Mouse (Mus musculus) intestine, postnatal 0 days (tissue): Measurements from ENCODE around the gene 2700049A03Rik. TPM values are rescaled to one million over a fixed set of nuclear protein-coding genes. Genes with fewer than 3 reads are reported as not detected.
"Not testable (repeated sequence)": the region's sequence is repeated elsewhere in the genome, so short reads cannot be mapped to it uniquely, and the experiment has no call there.

Experiments used
- ATAC-seq: fragments of 200-750 bp; cut with Nextera tagmentation; 2 replicates; pipeline ENCODE4 v1.8.0; 2017; ENCODE audit warnings: mild to moderate bottlenecking, moderate TSS enrichment, moderate library complexity
- H3K27ac ChIP-seq: fragments of 300-500 bp; sonication (generic); 2 replicates; pipeline ENCODE4 v1.5.1; 2014; ENCODE audit warnings: mild to moderate bottlenecking, low read depth, low read length, moderate library complexity
- H3K27me3 ChIP-seq: fragments of 300-500 bp; sonication (generic); replicated peaks from 2 replicates; pipeline ENCODE4 v1.6.1; 2014; ENCODE audit warnings: low read length, mixed read lengths; ENCODE audit not compliant: control insufficient read depth, insufficient read depth
- H3K36me3 ChIP-seq: fragments of 300-500 bp; sonication (generic); 2 replicates; pipeline ENCODE4 v1.6.1; 2014; ENCODE audit warnings: mild to moderate bottlenecking, moderate library complexity; ENCODE audit not compliant: control insufficient read depth, insufficient read depth
- H3K4me1 ChIP-seq: fragments of 300-500 bp; sonication (generic); replicated peaks from 2 replicates; pipeline ENCODE4 v1.6.1; 2014; ENCODE audit warnings: antibody characterized with exemption, low read length, mixed read lengths; ENCODE audit not compliant: control insufficient read depth, insufficient read depth
- H3K4me2 ChIP-seq: fragments of 300-500 bp; sonication (generic); replicated peaks from 2 replicates; pipeline ENCODE4 v1.6.1; 2014; ENCODE audit warnings: low read depth, mild to moderate bottlenecking, moderate library complexity
- H3K4me3 ChIP-seq: fragments of 300-500 bp; sonication (generic); 2 replicates; pipeline ENCODE4 v1.5.1; 2014; ENCODE audit warnings: low read depth, low read length
- H3K9ac ChIP-seq: fragments of 300-500 bp; sonication (generic); 2 replicates; pipeline ENCODE4 v1.6.1; 2014; ENCODE audit warnings: mild to moderate bottlenecking, low read depth, low read length
- H3K9me3 ChIP-seq: fragments of 300-500 bp; sonication (generic); 2 replicates; pipeline ENCODE4 v1.6.1; 2016; ENCODE audit warnings: mixed run types; ENCODE audit not compliant: control insufficient read depth
- CTCF ChIP-seq: sonication (generic); IDR thresholded peaks from 2 replicates; pipeline ENCODE4 v1.5.1; 2016; ENCODE audit warnings: low read depth, mild to moderate bottlenecking, control low read depth, antibody characterized with exemption, moderate library complexity
- WGBS: fragments of 180-500 bp; shearing (Covaris S2); extraction: QIAGEN DNeasy Blood & Tissue Kit; methylation state at CpG from one replicate; pipeline ENCODE4 v1.1.7; 2014; 5-methylcytosine and 5-hydroxymethylcytosine counted together
- polyA plus RNA-seq: library from polyadenylated mRNA; unstranded; fragments of >200 nt; fragmentation: Nextera tagmentation; extraction: Ambion mirVana; gene quantifications from 2 replicates; pipeline ENCODE4 v1.2.1, GENCODE M21; 2015

2700049A03Rik gene
- polyA plus RNA-seq = 2.7 and 4.2 TPM in 2 replicates

- Histone ChIP-seq H3K4me2 (peak within 1 kb of the TSS; percentile 93), H3K9ac (peak within 1 kb of the TSS; percentile 85), H3K4me1 (no peaks in the 10 kb centered on the region), H3K27me3 (no peaks in the 10 kb centered on the region), H3K4me3 (peak within 1 kb of the TSS; percentile 95), H3K27ac (peak within 1 kb of the TSS; percentile 82), H3K9me3 (no peaks in the 10 kb centered on the region), H3K36me3 (peaks cover 5% of the 10 kb centered on the region)
- under 1% methylated on average over 52 of the region's 52 CpGs for WGBS
- peak; percentile 88 for ATAC-seq
- peak; percentile 26; the same call in 1 of the 2 replicates for TF ChIP-seq CTCF
These were observed at the start of gene 2700049A03Rik, which contains the start of gene Timm9 for GRCm38 (mm10) chr12:71136130-71136973. TSS of gene 2700049A03Rik (plus strand) at chr12:71136848. TSS of gene Timm9 (minus strand) at chr12:71136684.

- 67% methylated on average over 4 of the region's 4 CpGs for whole genome bisulfite sequencing
- H3K9me3 ChIP-seq, H3K9ac ChIP-seq, H3K4me1 ChIP-seq, H3K27ac ChIP-seq, H3K4me2 ChIP-seq, H3K4me3 ChIP-seq, H3K36me3 ChIP-seq, H3K27me3 ChIP-seq, ATAC-seq: not testable (repeated sequence)
These were observed 32.4 kb upstream of the 2700049A03Rik start for GRCm38 (mm10) chr12:71104275-71104674.

GRCm38 (mm10) chr12:71107216-71107771 lies 29.4 kb upstream of the 2700049A03Rik start:
- no peak overlapping the region for H3K9ac ChIP-seq
- no peak overlapping the region for H3K4me3 ChIP-seq
- WGBS = 87% methylated on average over 6 of the region's 6 CpGs
- no peak overlapping the region for H3K27ac ChIP-seq
- H3K9me3 ChIP-seq = no peaks in the 10 kb centered on the region
- no peak for ATAC-seq
- H3K4me1 ChIP-seq = no peaks in the 10 kb centered on the region
- H3K27me3 ChIP-seq = no peaks in the 10 kb centered on the region
- H3K4me2 ChIP-seq = no peak overlapping the region
- no peak for TF ChIP-seq CTCF
- H3K36me3 ChIP-seq = no peaks in the 10 kb centered on the region

GRCm38 (mm10) chr12:71111331-71111730 lies 25.3 kb upstream of the 2700049A03Rik start, which contains the start of gene Tomm20l:
TSS of gene Tomm20l (plus strand) at chr12:71111428.
- H3K4me2 ChIP-seq = peak within 1 kb of the TSS; percentile 66
- no peaks in the 10 kb centered on the region for H3K9me3 ChIP-seq
- no peaks in the 10 kb centered on the region for H3K36me3 ChIP-seq
- H3K4me1 ChIP-seq = no peaks in the 10 kb centered on the region
- peak; percentile 61; the same call in 1 of the 2 replicates for ATAC-seq
- no peak within 1 kb of the TSS for H3K27ac ChIP-seq
- peak within 1 kb of the TSS; percentile 18 for H3K4me3 ChIP-seq
- no peaks in the 10 kb centered on the region for H3K27me3 ChIP-seq
- TF ChIP-seq CTCF = peak; percentile 61
- H3K9ac ChIP-seq = no peak within 1 kb of the TSS
- 6% methylated on average over 28 of the region's 33 CpGs for WGBS

- no peaks in the 10 kb centered on the region for H3K4me1 ChIP-seq
- WGBS = 83% methylated on average over 10 of the region's 10 CpGs
These were observed 23.6 kb upstream of the 2700049A03Rik start for GRCm38 (mm10) chr12:71113074-71113473.

GRCm38 (mm10) chr12:71113675-71114288 lies 22.9 kb upstream of the 2700049A03Rik start:
- no peak for TF ChIP-seq CTCF
- 0 out of 2 replicates have a peak overlapping the region, but pooled peaks have one; percentile 6 for H3K4me2 ChIP-seq
- H3K9me3 ChIP-seq = no peaks in the 10 kb centered on the region
- no peak overlapping the region for H3K9ac ChIP-seq
- ATAC-seq = no peak
- H3K27ac ChIP-seq = no peak overlapping the region
- WGBS = 22% methylated on average over 12 of the region's 12 CpGs
- no peaks in the 10 kb centered on the region for H3K4me1 ChIP-seq
- H3K27me3 ChIP-seq = no peaks in the 10 kb centered on the region
- H3K4me3 ChIP-seq = no peak overlapping the region
- H3K36me3 ChIP-seq = no peaks in the 10 kb centered on the region

More at GRCm38 (mm10) chr12:71113074-71113473, 23.6 kb upstream of the 2700049A03Rik start:
- no peak for ATAC-seq
- H3K9ac ChIP-seq = no peak overlapping the region
- H3K27ac ChIP-seq = no peak overlapping the region
- H3K4me3 ChIP-seq = no peak overlapping the region
- H3K9me3 ChIP-seq = no peaks in the 10 kb centered on the region
- no peak overlapping the region for H3K4me2 ChIP-seq
- no peaks in the 10 kb centered on the region for H3K27me3 ChIP-seq
- no peak for TF ChIP-seq CTCF
- no peaks in the 10 kb centered on the region for H3K36me3 ChIP-seq
